ENCODE assay signal across 8 mouse cellular contexts in genomic region chr16:4607818-4608531, GRCm38 (mm10). TPM values are rescaled to one million over a fixed set of nuclear protein-coding genes. Genes with fewer than 3 reads are reported as not detected.
DNase-seq lines count a peak whose midpoint lies in the region; ATAC-seq lines count a peak whose summit lies in the region.

No protein-coding gene starts in this region.

- peak; percentile 83 for DNase-seq in ES-CJ7 (ENCODE audit: low read depth, low spot score)
- peak; percentile 82 for DNase-seq in hindbrain, embryonic 10.5 days (ENCODE audit: low spot score)
- peak; percentile 71 for DNase-seq in layer of hippocampus, adult 9-10 months (ENCODE audit: low spot score)
- DNase-seq in lung, postnatal 10 days, result peak; percentile 88
- DNase-seq in ovary, postnatal 36 days (ENCODE audit: low spot score), result peak; percentile 83
- peak; percentile 89 for DNase-seq in thymus, postnatal 14 days

- peak; percentile 54; the same call in 1 of the 2 replicates for ATAC-seq in cerebellum, adult (ENCODE audit: insufficient number of reproducible peaks, low FRiP score, low TSS enrichment)
- ATAC-seq in forebrain, embryonic 15.5 days (replicated peaks), result 0 out of 2 replicates have a peak, but pooled peaks have one; percentile 42

- peaks cover 28% of the 10 kb centered on the region for H3K4me1 ChIP-seq in forebrain, embryonic 15.5 days
- peaks cover 55% of the 10 kb centered on the region for H3K4me1 ChIP-seq in hindbrain, embryonic 10.5 days (replicated peaks)

- WGBS in forebrain, embryonic 15.5 days, result 51% methylated on average over 9 of the region's 9 CpGs
- 53% methylated on average over 9 of the region's 9 CpGs for WGBS in hindbrain, embryonic 10.5 days

- H3K9me3 ChIP-seq in forebrain, embryonic 15.5 days, result no peaks in the 10 kb centered on the region
- no peaks in the 10 kb centered on the region for H3K9me3 ChIP-seq in hindbrain, embryonic 10.5 days

- H3K36me3 ChIP-seq in forebrain, embryonic 15.5 days, result peaks cover 20% of the 10 kb centered on the region
- H3K36me3 ChIP-seq in hindbrain, embryonic 10.5 days, result peaks cover 46% of the 10 kb centered on the region

- no peak overlapping the region for H3K4me2 ChIP-seq in forebrain, embryonic 15.5 days (replicated peaks)

- H3K27me3 ChIP-seq in forebrain, embryonic 15.5 days, result no peaks in the 10 kb centered on the region
- no peaks in the 10 kb centered on the region for H3K27me3 ChIP-seq in hindbrain, embryonic 10.5 days (ENCODE audit: insufficient read depth, poor library complexity, severe bottlenecking)

- no peak overlapping the region for H3K9ac ChIP-seq in forebrain, embryonic 15.5 days (replicated peaks)

- no peak overlapping the region for H3K4me3 ChIP-seq in forebrain, embryonic 15.5 days
- H3K4me3 ChIP-seq in hindbrain, embryonic 10.5 days, result no peak overlapping the region

- no peak overlapping the region; the same call in 1 of the 2 replicates for H3K27ac ChIP-seq in forebrain, embryonic 15.5 days (replicated peaks)
- H3K27ac ChIP-seq in hindbrain, embryonic 10.5 days, result 0 out of 2 replicates have a peak overlapping the region, but pooled peaks have one; percentile 84

RNA-seq across cellular contexts. Expression of gene Glis2, which starts 13.5 kb away (rescaled TPM):
- polyA plus RNA-seq in forebrain, embryonic 15.5 days (2015; fragmentation: Nextera tagmentation; extraction: Ambion mirVana), result 11.0 and 14.6 TPM in 2 replicates
- 27.3 and 27.9 TPM in 2 replicates for polyA plus RNA-seq in hindbrain, embryonic 10.5 days (2016; fragmentation: Nextera tagmentation; extraction: Ambion mirVana)

RNA-seq across cellular contexts. Expression of gene Pam16, which starts 16.8 kb away (rescaled TPM):
- polyA plus RNA-seq in forebrain, embryonic 15.5 days (2015; fragmentation: Nextera tagmentation; extraction: Ambion mirVana), result 162 and 171 TPM in 2 replicates
- 88.0 and 131 TPM in 2 replicates for polyA plus RNA-seq in hindbrain, embryonic 10.5 days (2016; fragmentation: Nextera tagmentation; extraction: Ambion mirVana)

RNA-seq across cellular contexts. Expression of gene Vasn, which starts 31.8 kb away (rescaled TPM):
- polyA plus RNA-seq in forebrain, embryonic 15.5 days (2015; fragmentation: Nextera tagmentation; extraction: Ambion mirVana), result 3.0 and 3.6 TPM in 2 replicates
- polyA plus RNA-seq in hindbrain, embryonic 10.5 days (2016; fragmentation: Nextera tagmentation; extraction: Ambion mirVana), result 10.3 and 12.6 TPM in 2 replicates

RNA-seq across cellular contexts. Expression of gene Dnaja3, which starts 31.8 kb away (rescaled TPM):
- polyA plus RNA-seq in forebrain, embryonic 15.5 days (2015; fragmentation: Nextera tagmentation; extraction: Ambion mirVana), result 55.8 and 58.0 TPM in 2 replicates
- polyA plus RNA-seq in hindbrain, embryonic 10.5 days (2016; fragmentation: Nextera tagmentation; extraction: Ambion mirVana), result 60.7 and 62.7 TPM in 2 replicates

RNA-seq across cellular contexts. Expression of gene Tfap4, which starts 48.3 kb away (rescaled TPM):
- polyA plus RNA-seq in forebrain, embryonic 15.5 days (2015; fragmentation: Nextera tagmentation; extraction: Ambion mirVana), result 14.3 and 15.2 TPM in 2 replicates
- 21.3 and 27.5 TPM in 2 replicates for polyA plus RNA-seq in hindbrain, embryonic 10.5 days (2016; fragmentation: Nextera tagmentation; extraction: Ambion mirVana)
